Mouse (Mus musculus) 3134 (cell line): ENCODE results near the gene Myo10.

Experiments
- DNase-seq: peaks from one replicate; pipeline ENCODE4 v3.0.0-alpha.2; 2011; ENCODE audit warnings: low spot score; ENCODE audit not compliant: insufficient read length; ENCODE audit errors: extremely low read depth

The Myo10 gene

GRCm38 (mm10) chr15:25609253-25609652 is 13.1 kb upstream of the Myo10 start:
- DNase-seq, result no peak

GRCm38 (mm10) chr15:25611178-25611577 is 11.1 kb upstream of the Myo10 start:
- no peak for DNase-seq

DNA sequence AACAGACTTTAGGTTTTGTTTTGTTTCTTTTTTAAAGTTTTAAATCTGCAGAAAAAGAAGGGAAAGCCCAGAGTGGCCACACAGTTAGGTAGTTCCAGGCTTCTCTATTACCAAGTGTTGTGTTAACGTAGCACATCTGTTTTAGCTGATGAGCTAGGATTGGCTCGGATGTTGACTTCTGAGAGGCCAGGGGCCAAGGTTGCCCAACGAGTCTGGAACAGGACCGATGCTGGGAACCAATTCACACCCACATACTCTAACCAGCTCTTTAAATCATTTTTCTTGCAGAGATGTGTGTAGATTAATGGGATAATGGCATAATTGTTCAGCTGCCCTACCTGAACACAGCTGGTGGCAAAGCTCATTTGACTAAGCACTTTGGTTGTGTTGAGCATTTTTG is 1.8 kb upstream of the Myo10 start:
- DNase-seq, result no peak

DNA sequence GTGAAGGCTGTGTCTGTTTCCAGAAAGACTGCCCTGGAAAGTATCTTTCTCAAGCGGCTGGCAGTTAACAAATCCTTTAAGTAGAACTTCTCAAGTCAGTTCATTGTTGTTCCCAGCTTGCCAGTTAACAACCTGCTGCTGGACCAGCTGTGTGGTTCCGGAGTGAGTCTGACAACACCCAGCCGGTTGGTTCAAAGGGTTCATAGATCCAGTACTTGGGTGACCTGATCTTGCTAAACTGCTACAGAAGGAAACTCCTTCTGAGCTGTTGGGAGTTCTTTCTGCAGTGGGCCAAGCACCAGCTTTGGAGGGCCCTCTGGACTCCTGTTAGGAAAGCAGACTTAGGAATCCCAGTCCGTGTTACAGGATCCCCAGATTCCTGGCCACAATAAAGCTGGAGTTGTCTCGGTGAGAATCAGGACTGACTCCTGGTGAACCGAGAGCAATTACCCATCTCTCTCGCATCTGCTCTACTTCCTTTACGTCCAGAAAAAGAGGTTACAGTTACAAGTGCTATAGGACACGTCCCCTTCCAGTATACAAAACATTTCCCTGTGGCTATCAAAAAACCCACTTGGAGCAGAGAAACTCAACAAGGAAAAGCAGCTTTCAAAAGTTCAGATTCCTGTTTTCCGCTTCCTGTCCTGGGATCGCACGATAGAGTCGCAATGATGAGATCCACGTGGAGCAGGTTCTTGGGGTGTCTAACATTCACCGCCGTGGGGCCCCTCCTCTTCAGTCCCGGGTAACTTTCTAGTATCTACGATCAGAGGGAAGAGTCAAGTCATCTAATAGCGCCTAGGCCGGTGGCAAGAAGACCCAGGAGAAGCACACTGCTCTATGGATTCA is 750 bp upstream of the Myo10 start:
- DNase-seq, result peak; percentile 46

DNA sequence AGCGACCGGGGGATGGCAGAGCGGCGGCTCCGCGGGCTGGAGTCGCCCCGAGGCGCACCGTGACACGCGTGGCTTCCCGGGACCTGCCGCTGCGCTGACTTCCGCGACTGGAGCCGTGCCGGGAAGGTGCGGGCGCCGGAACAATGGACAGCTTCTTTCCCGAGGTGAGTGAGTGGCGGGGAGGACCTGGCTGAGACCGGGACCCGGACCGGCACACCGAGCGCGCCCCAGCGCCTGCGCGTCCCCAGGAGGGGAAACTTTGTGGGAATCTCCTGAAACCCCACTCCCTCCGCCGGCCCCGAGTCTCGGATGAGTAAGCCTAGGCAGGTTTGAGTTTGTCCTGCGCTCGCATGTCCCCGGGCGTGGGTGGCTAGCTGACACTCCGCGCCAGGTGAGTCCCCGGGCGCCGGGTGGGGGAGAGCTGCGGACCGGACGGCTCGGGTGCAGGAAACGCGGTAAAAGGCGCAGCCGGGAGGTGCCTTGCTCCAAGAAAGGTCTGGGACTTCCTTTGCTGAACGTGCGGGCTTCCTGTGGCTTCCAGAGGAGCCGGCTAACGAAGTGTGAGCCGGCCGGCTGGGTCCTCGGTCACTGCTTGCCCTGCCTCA is 644 bp downstream of the Myo10 start:
- no peak for DNase-seq

- DNase-seq, result no peak
Observed at GRCm38 (mm10) chr15:25623556-25624180, 1.3 kb downstream of the Myo10 start.

DNA sequence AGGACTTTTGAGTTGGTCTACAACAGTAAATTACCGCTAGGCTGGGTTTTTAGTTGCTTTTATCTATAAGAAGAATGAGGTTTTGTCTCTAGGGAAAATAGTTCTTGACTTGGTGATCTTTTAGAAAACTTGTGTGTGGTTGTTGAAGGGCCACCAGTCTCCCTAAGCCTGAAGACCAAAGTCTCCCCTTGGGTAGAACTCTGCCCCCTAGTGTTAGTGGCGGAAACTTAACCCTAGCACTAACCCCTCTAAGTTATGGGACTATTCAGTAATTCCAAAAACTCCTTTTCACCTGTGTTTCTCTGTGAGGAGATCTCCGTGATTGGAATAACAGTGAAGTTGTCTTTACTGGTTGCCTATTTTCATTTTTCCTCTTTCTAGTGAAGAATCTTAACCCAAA is 1.9 kb downstream of the Myo10 start:
- DNase-seq, result no peak

DNA sequence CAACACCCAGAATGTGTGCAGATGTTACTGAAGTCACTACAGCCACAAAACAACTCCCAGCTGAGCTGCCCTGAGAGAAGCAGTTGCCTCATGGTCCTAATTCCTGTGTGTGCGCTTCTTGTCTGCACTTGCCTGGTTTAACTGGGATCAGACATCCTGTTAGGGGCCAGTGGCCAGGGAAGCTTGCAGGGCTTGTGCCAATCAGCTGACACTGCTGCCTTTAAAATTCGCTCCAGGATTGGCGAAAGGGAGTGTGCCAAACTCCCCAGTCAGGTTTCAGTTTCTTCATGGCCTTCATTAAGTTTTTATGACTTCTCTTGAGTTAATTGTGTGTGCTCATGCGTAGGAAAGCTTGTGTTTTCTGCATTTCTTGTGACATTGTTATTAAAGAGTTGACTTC is 3.1 kb downstream of the Myo10 start:
- no peak for DNase-seq

GRCm38 (mm10) chr15:25627012-25627411 is 4.7 kb downstream of the Myo10 start:
- DNase-seq, result no peak

DNA sequence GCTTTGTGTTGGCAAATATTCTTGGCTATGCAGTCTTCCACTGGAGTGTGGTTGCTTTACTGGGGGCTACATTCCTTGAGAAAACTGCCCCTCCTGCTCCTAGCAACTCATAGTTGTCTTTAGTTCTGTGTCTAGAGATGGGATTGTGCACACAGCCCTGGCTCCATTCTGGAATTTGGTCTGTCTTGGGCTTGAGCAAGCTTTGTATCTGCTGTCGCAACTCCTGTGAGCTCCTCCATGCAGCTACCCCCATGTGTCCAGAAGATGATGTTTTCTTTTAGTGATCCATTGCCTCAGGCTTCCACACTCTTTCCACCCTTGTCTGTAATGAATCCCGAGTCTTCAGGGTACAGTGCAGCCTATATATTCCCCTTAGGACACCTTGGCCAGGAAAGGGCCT is 5.9 kb downstream of the Myo10 start:
- DNase-seq, result no peak

- DNase-seq, result no peak
Observed at GRCm38 (mm10) chr15:25630716-25631115, 8.4 kb downstream of the Myo10 start.

- no peak for DNase-seq
Observed at GRCm38 (mm10) chr15:25631332-25631731, 9.0 kb downstream of the Myo10 start.

DNA sequence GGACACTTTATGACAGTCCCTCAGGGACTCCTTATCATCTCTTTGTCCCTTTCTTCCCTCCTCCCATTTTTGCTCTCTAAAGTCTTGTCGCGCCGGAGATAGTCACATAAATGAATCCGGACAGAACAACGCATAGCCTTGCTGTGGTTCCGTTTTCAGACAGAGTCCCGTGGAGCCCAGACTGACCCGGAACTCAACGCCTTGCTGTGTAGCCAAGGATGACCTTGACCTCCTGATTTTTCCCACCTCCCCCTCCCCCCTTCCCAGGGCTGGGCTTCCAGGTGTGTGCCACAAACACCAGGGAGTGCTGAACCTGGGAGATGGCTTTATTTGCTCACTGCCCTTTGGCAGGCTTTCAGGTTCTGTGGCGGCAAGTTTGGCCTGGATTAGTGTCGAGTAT is 10.6 kb downstream of the Myo10 start:
- no peak for DNase-seq

GRCm38 (mm10) chr15:25633674-25634340 is 11.5 kb downstream of the Myo10 start:
- no peak for DNase-seq

- peak; percentile 84 for DNase-seq
Observed at GRCm38 (mm10) chr15:25637727-25638126, 15.4 kb downstream of the Myo10 start.

- no peak for DNase-seq
Observed at GRCm38 (mm10) chr15:25639217-25639616, 16.9 kb downstream of the Myo10 start.

DNA sequence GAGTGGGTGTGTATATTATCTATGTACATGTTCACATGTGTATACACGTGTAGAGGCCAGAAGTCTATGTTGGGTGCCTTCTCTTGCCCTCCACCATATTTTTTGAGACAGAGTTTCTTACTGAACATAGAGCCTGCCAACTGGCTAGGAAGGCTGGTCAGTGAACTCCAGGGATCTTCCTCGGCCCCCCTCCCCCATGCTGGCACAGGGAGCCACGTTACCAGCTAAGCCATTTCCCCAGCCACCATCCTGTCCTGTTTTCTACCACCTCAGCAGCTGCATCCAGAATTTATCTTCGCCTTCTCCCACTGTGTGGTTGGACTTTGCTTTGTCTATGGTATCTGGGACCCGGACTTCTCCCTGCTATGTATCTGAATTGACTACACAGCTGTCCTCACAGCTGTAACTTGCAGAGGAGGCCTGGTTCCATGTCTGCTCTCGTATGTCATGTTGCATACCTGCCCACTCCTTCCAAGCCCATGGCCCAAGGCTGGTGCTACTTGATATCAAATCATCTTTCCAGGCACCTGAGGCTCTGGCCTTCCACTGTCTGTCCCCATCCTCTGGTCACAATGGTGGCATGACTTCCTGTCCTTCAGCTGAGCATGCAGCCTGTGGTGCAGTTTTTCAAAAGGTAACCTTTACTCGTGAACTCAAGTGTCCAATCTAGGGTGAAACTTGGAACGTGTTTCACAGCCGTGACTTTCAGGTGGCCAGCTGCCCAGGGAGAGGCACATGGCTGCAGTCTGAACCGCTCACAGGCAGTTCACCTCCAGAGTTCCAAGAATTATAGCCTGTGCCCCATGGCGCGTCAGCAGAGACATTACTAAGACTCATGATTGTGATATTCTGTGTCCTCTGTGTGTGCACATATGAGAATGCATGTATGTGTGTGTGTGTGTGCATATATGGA is 18.8 kb downstream of the Myo10 start:
- no peak for DNase-seq

- DNase-seq, result peak; percentile 69
Observed at GRCm38 (mm10) chr15:25642214-25643058, 20.1 kb downstream of the Myo10 start.

- peak; percentile 47 for DNase-seq
Observed at GRCm38 (mm10) chr15:25645862-25646261, 23.5 kb downstream of the Myo10 start.
